In genomic region chr4:105531651-105532425, GRCm38 (mm10) we compare ENCODE assay signal across 21 mouse cellular contexts.
DNase-seq lines count a peak whose midpoint lies in the region; ATAC-seq and TF ChIP-seq lines count a peak whose summit lies in the region.
"Had no signal": no experiment of that assay in that cellular context is flagged by ENCODE, and none has a peak within 500 bp of the region (broad histone marks: within the 10 kb centered on the region; RNA-seq: fewer than 3 reads in every experiment).

No protein-coding gene starts in this region.

- no peaks in the 10 kb centered on the region for H3K4me1 ChIP-seq in stomach, embryonic 15.5 days
- no peaks in the 10 kb centered on the region for H3K4me1 ChIP-seq in stomach, postnatal 0 days (replicated peaks; ENCODE audit: control insufficient read depth, insufficient read depth)
- no peaks in the 10 kb centered on the region for H3K4me1 ChIP-seq in midbrain, postnatal 0 days (ENCODE audit: insufficient read depth, low read length)
- H3K4me1 ChIP-seq in forebrain, embryonic 12.5 days, result no peaks in the 10 kb centered on the region
- H3K4me1 ChIP-seq: heart, embryonic 10.5 days had no signal

- DNase-seq in embryo, embryonic 11 days, result peak; percentile 14
- no peak for DNase-seq in embryo, embryonic 10 days (ENCODE audit: low spot score)
- DNase-seq in stomach, postnatal 0 days (ENCODE audit: low spot score), result no peak
- DNase-seq in midbrain, postnatal 0 days (ENCODE audit: low spot score), result peak; percentile 23
- no peak for DNase-seq in Muller cell, postnatal 12 days (ENCODE audit: inconsistent ontology term)
- DNase-seq in lung, postnatal 25 days (ENCODE audit: low spot score), result no peak
- DNase-seq: cerebellum, adult 11-12 months; gastrocnemius, postnatal 36 days; heart, postnatal 14 days; spleen, adult 18-20 months; thymus, postnatal 14 days had no signal

- H3K4me2 ChIP-seq in stomach, embryonic 15.5 days, result no peak overlapping the region
- H3K4me2 ChIP-seq in stomach, postnatal 0 days (replicated peaks; ENCODE audit: low read depth), result no peak overlapping the region
- H3K4me2 ChIP-seq in midbrain, postnatal 0 days (ENCODE audit: low read depth, low read length, poor library complexity, severe bottlenecking), result no peak overlapping the region
- H3K4me2 ChIP-seq in forebrain, embryonic 12.5 days, result no peak overlapping the region
- H3K4me2 ChIP-seq: embryonic facial prominence, embryonic 15.5 days; liver, embryonic 11.5 days; lung, embryonic 14.5 days had no signal

- no peak overlapping the region for H3K9ac ChIP-seq in stomach, embryonic 15.5 days
- H3K9ac ChIP-seq in stomach, postnatal 0 days (ENCODE audit: low read length), result no peak overlapping the region
- no peak overlapping the region for H3K9ac ChIP-seq in midbrain, postnatal 0 days (replicated peaks; ENCODE audit: low read length, poor library complexity, severe bottlenecking)
- H3K9ac ChIP-seq in forebrain, embryonic 12.5 days, result no peak overlapping the region
- H3K9ac ChIP-seq: embryonic facial prominence, embryonic 15.5 days; lung, embryonic 14.5 days had no signal

- H3K9me3 ChIP-seq in stomach, embryonic 15.5 days, result no peaks in the 10 kb centered on the region
- H3K9me3 ChIP-seq in stomach, postnatal 0 days (ENCODE audit: control insufficient read depth, low read length), result no peaks in the 10 kb centered on the region
- H3K9me3 ChIP-seq in midbrain, postnatal 0 days (ENCODE audit: low read length), result no peaks in the 10 kb centered on the region
- no peaks in the 10 kb centered on the region for H3K9me3 ChIP-seq in forebrain, embryonic 12.5 days
- H3K9me3 ChIP-seq: embryonic facial prominence, embryonic 15.5 days; heart, embryonic 10.5 days had no signal

- 0 out of 2 replicates have a peak, but pooled peaks have one; percentile 22 for ATAC-seq in stomach, embryonic 15.5 days (ENCODE audit: insufficient read depth, low FRiP score, low read depth)
- no peak for ATAC-seq in stomach, postnatal 0 days (ENCODE audit: low FRiP score, low TSS enrichment)
- no peak for ATAC-seq in midbrain, postnatal 0 days (ENCODE audit: low FRiP score)
- no peak for ATAC-seq in forebrain, embryonic 12.5 days (ENCODE audit: low FRiP score)
- ATAC-seq: CD4-positive, CD25-positive, alpha-beta regulatory T cell, adult 4 months had no signal

- 61% methylated on average over 16 of the region's 16 CpGs for WGBS in stomach, embryonic 15.5 days
- 67% methylated on average over 16 of the region's 16 CpGs for WGBS in stomach, postnatal 0 days
- WGBS in midbrain, postnatal 0 days, result 50% methylated on average over 16 of the region's 16 CpGs
- WGBS in forebrain, embryonic 12.5 days, result 81% methylated on average over 16 of the region's 16 CpGs

- H3K36me3 ChIP-seq in stomach, embryonic 15.5 days, result no peaks in the 10 kb centered on the region
- H3K36me3 ChIP-seq in stomach, postnatal 0 days (ENCODE audit: control insufficient read depth, insufficient read depth, low read length), result no peaks in the 10 kb centered on the region
- H3K36me3 ChIP-seq in midbrain, postnatal 0 days (ENCODE audit: insufficient read depth, low read length), result no peaks in the 10 kb centered on the region
- H3K36me3 ChIP-seq in forebrain, embryonic 12.5 days (replicated peaks), result no peaks in the 10 kb centered on the region
- H3K36me3 ChIP-seq: embryonic facial prominence, embryonic 15.5 days; G1E; heart, embryonic 10.5 days had no signal

- H3K4me3 ChIP-seq in stomach, embryonic 15.5 days (replicated peaks), result no peak overlapping the region
- H3K4me3 ChIP-seq in stomach, postnatal 0 days (ENCODE audit: low read depth, low read length), result no peak overlapping the region
- H3K4me3 ChIP-seq in midbrain, postnatal 0 days (ENCODE audit: low read depth, low read length), result no peak overlapping the region
- H3K4me3 ChIP-seq in forebrain, embryonic 12.5 days (replicated peaks), result no peak overlapping the region
- H3K4me3 ChIP-seq: embryonic facial prominence, embryonic 15.5 days; heart, embryonic 10.5 days; layer of hippocampus, adult 2 months had no signal

- TF ChIP-seq EP300 in stomach, postnatal 0 days (optimal IDR thresholded peaks at IDR 0.05), result no peak

- no peaks in the 10 kb centered on the region for H3K27me3 ChIP-seq in stomach, embryonic 15.5 days (replicated peaks)
- no peaks in the 10 kb centered on the region for H3K27me3 ChIP-seq in stomach, postnatal 0 days (ENCODE audit: control insufficient read depth, insufficient read depth, low read length)
- H3K27me3 ChIP-seq in midbrain, postnatal 0 days (ENCODE audit: insufficient read depth, low read length), result no peaks in the 10 kb centered on the region
- no peaks in the 10 kb centered on the region for H3K27me3 ChIP-seq in forebrain, embryonic 12.5 days
- H3K27me3 ChIP-seq: embryonic facial prominence, embryonic 15.5 days had no signal

- no peak for TF ChIP-seq CTCF in stomach, postnatal 0 days (IDR thresholded peaks at IDR 0.05; ENCODE audit: low read depth)
- no peak for TF ChIP-seq CTCF in midbrain, postnatal 0 days (IDR thresholded peaks at IDR 0.05)

- H3K27ac ChIP-seq in stomach, embryonic 15.5 days, result no peak overlapping the region
- H3K27ac ChIP-seq in stomach, postnatal 0 days (replicated peaks), result no peak overlapping the region
- H3K27ac ChIP-seq in midbrain, postnatal 0 days (ENCODE audit: low read depth, low read length), result no peak overlapping the region
- H3K27ac ChIP-seq in forebrain, embryonic 12.5 days, result no peak overlapping the region
- H3K27ac ChIP-seq: embryonic facial prominence, embryonic 15.5 days; heart, embryonic 10.5 days; layer of hippocampus, adult 2 months; macrophage had no signal

Comparison
In these comparisons a context has a peak if more than half of its experiments do, and no peak if none do; other contexts are left out.
1. DNase-seq: peak in embryo, embryonic 11 days (single experiment) and midbrain, postnatal 0 days (single experiment); none in embryo, embryonic 10 days (single experiment), stomach, postnatal 0 days (single experiment), Muller cell, postnatal 12 days (single experiment) and lung, postnatal 25 days (single experiment).